ENCODE assay signal across 30 mouse cellular contexts in genomic region chr3:65577602-65578001, GRCm38 (mm10). TPM values are rescaled to one million over a fixed set of nuclear protein-coding genes. Genes with fewer than 3 reads are reported as not detected.
DNase-seq lines count a peak whose midpoint lies in the region; ATAC-seq and TF ChIP-seq lines count a peak whose summit lies in the region.
"Had no signal": no experiment of that assay in that cellular context is flagged by ENCODE, and none has a peak within 500 bp of the region (broad histone marks: within the 10 kb centered on the region; RNA-seq: fewer than 3 reads in every experiment).

No protein-coding gene starts in this region.

- no peak for TF ChIP-seq CTCF in kidney, adult 2 months (conservative IDR thresholded peaks at IDR 0.05; ENCODE audit: insufficient read depth, insufficient read length, low read depth, low read length)
- no peak for TF ChIP-seq CTCF in kidney, postnatal 0 days (IDR thresholded peaks at IDR 0.05; ENCODE audit: low read depth)
- no peak for TF ChIP-seq CTCF in lung, adult 2 months (IDR thresholded peaks at IDR 0.05; ENCODE audit: insufficient read depth, low read length)
- no peak for TF ChIP-seq CTCF in testis, adult 2 months (IDR thresholded peaks at IDR 0.05; ENCODE audit: control insufficient read depth, insufficient read depth, insufficient replicate concordance, low read depth, low read length)

- H3K36me3 ChIP-seq in kidney, adult 2 months (ENCODE audit: control insufficient read depth, insufficient read depth, low read length), result no peaks in the 10 kb centered on the region
- H3K36me3 ChIP-seq in kidney, postnatal 0 days (ENCODE audit: insufficient read depth, low read length), result no peaks in the 10 kb centered on the region
- H3K36me3 ChIP-seq in testis, adult 2 months (ENCODE audit: control insufficient read depth, insufficient read depth, low read length), result no peaks in the 10 kb centered on the region
- H3K36me3 ChIP-seq: embryonic facial prominence, embryonic 13.5 days; forebrain, embryonic 10.5 days; G1E; heart, embryonic 10.5 days; heart, embryonic 13.5 days had no signal

- H3K4me2 ChIP-seq in kidney, postnatal 0 days (ENCODE audit: low read length), result no peak overlapping the region
- H3K4me2 ChIP-seq: embryonic facial prominence, embryonic 13.5 days; forebrain, embryonic 13.5 days; heart, embryonic 13.5 days; hindbrain, embryonic 14.5 days had no signal

- H3K4me1 ChIP-seq in kidney, adult 2 months (ENCODE audit: control insufficient read depth, insufficient read depth, low read length), result no peaks in the 10 kb centered on the region
- 0 out of 2 replicates have a peak, but pooled peaks cover 3% of the 10 kb centered on the region for H3K4me1 ChIP-seq in kidney, postnatal 0 days (replicated peaks; ENCODE audit: insufficient read depth, low read length)
- H3K4me1 ChIP-seq in lung, adult 2 months (ENCODE audit: control insufficient read depth, insufficient read depth, low read length), result peaks cover 7% of the 10 kb centered on the region; the same call in 1 of the 2 replicates
- H3K4me1 ChIP-seq in testis, adult 2 months (ENCODE audit: control insufficient read depth, insufficient read depth, low read length), result peaks cover 7% of the 10 kb centered on the region
- H3K4me1 ChIP-seq: forebrain, embryonic 13.5 days; heart, embryonic 13.5 days had no signal

- 86% methylated on average over 3 of the region's 3 CpGs for WGBS in kidney, adult 2 months
- 86% methylated on average over 3 of the region's 3 CpGs for WGBS in kidney, postnatal 0 days
- 86% methylated on average over 3 of the region's 3 CpGs for WGBS in lung, adult 2 months

- no peak overlapping the region for H3K4me3 ChIP-seq in kidney, adult 2 months (ENCODE audit: insufficient read depth, low read depth, low read length)
- no peak overlapping the region for H3K4me3 ChIP-seq in kidney, postnatal 0 days (replicated peaks; ENCODE audit: low read depth, low read length)
- H3K4me3 ChIP-seq in lung, adult 2 months (replicated peaks; ENCODE audit: extremely low read depth, low read depth, low read length), result no peak overlapping the region
- H3K4me3 ChIP-seq in testis, adult 2 months (ENCODE audit: control insufficient read depth, low read depth, low read length), result peak overlapping the region; percentile 40
- H3K4me3 ChIP-seq: embryonic facial prominence, embryonic 13.5 days; forebrain, embryonic 10.5 days; forebrain, embryonic 13.5 days; heart, adult 2 months; heart, embryonic 10.5 days; heart, embryonic 13.5 days had no signal

- TF ChIP-seq POLR2A in kidney, adult 2 months (IDR thresholded peaks at IDR 0.05; ENCODE audit: low read depth, low read length), result no peak
- TF ChIP-seq POLR2A in lung, adult 2 months (IDR thresholded peaks at IDR 0.05; ENCODE audit: borderline replicate concordance, extremely low read depth, low read depth, low read length), result no peak
- no peak for TF ChIP-seq POLR2A in testis, adult 2 months (IDR thresholded peaks at IDR 0.05; ENCODE audit: control insufficient read depth, low read depth, low read length)

- H3K27me3 ChIP-seq in kidney, adult 2 months (replicated peaks; ENCODE audit: control insufficient read depth, insufficient read depth, low read length), result no peaks in the 10 kb centered on the region
- no peaks in the 10 kb centered on the region for H3K27me3 ChIP-seq in kidney, postnatal 0 days (ENCODE audit: insufficient read depth, low read length)
- H3K27me3 ChIP-seq in testis, adult 2 months (ENCODE audit: control insufficient read depth, insufficient read depth, low read length), result no peaks in the 10 kb centered on the region
- H3K27me3 ChIP-seq: CH12.LX; embryonic facial prominence, embryonic 13.5 days; forebrain, embryonic 13.5 days; heart, embryonic 13.5 days; Patski had no signal

- H3K9ac ChIP-seq in kidney, postnatal 0 days (ENCODE audit: low read depth, low read length), result no peak overlapping the region
- H3K9ac ChIP-seq: embryonic facial prominence, embryonic 13.5 days; forebrain, embryonic 13.5 days; heart, embryonic 13.5 days; hindbrain, embryonic 14.5 days had no signal

- no peaks in the 10 kb centered on the region for H3K9me3 ChIP-seq in kidney, postnatal 0 days (replicated peaks; ENCODE audit: low read length)
- H3K9me3 ChIP-seq: embryonic facial prominence, embryonic 13.5 days; forebrain, embryonic 10.5 days; forebrain, embryonic 13.5 days; G1E; heart, embryonic 10.5 days; heart, embryonic 13.5 days had no signal

- H3K27ac ChIP-seq in kidney, adult 2 months (ENCODE audit: insufficient read depth, low read depth, low read length), result no peak overlapping the region
- no peak overlapping the region for H3K27ac ChIP-seq in kidney, postnatal 0 days
- no peak overlapping the region for H3K27ac ChIP-seq in testis, adult 2 months (ENCODE audit: control insufficient read depth, insufficient read depth, low read depth, low read length)
- H3K27ac ChIP-seq: embryonic facial prominence, embryonic 13.5 days; forebrain, embryonic 10.5 days; forebrain, embryonic 13.5 days; heart, adult 2 months; heart, embryonic 10.5 days; heart, embryonic 13.5 days; hindbrain, embryonic 14.5 days had no signal

- peak; percentile 69 for ATAC-seq in kidney, postnatal 0 days (replicated peaks; ENCODE audit: low FRiP score, low read depth)
- ATAC-seq: forebrain, embryonic 13.5 days; forebrain, embryonic 16.5 days; Patski had no signal

- peak; percentile 12 for DNase-seq in kidney, adult 2 months
- no peak for DNase-seq in kidney, postnatal 4 days
- no peak for DNase-seq in kidney, postnatal 0 days (ENCODE audit: low spot score)
- DNase-seq in kidney, adult 9 months, result no peak
- DNase-seq in lung, postnatal 36 days, result peak; percentile 18
- no peak for DNase-seq in lung, adult 2 months
- no peak for DNase-seq in testis, postnatal 14 days (ENCODE audit: low spot score)
- DNase-seq: adrenal gland, adult 2 months; adrenal gland, postnatal 14 days; B cell, adult 2 months; cerebellum, adult 11 months; cerebellum, adult 2 months; cerebellum, adult 9-11 months; cerebellum, postnatal 25 days; gastrocnemius, postnatal 10 days; gastrocnemius, postnatal 36 days; heart, adult 2 months; heart, postnatal 14 days; heart, postnatal 4 days had no signal

RNA-seq across cellular contexts. Expression of gene Tiparp, which starts 49.4 kb away (rescaled TPM):
- 3.9 and 4.9 TPM in 2 replicates for polyA plus RNA-seq in kidney, adult 2 months (2012; rRNA removed)
- 17.5 and 21.3 TPM in 2 replicates for polyA plus RNA-seq in kidney, postnatal 0 days (2015; fragmentation: Nextera tagmentation; extraction: Ambion mirVana)
- 4.7 and 5.7 TPM in 2 replicates for polyA plus RNA-seq in lung, adult 2 months (2012; rRNA removed)
- 3.1 and 3.7 TPM in 2 replicates for polyA plus RNA-seq in testis, adult 2 months (2012; rRNA removed)

Comparison
In these comparisons a context has a peak if more than half of its experiments do, and no peak if none do; other contexts are left out.
1. DNase-seq: peak in kidney, adult 2 months (single experiment) and lung, postnatal 36 days (single experiment); none in kidney, postnatal 4 days (0 of 2), kidney, postnatal 0 days (single experiment), kidney, adult 9 months (single experiment), lung, adult 2 months (single experiment) and testis, postnatal 14 days (single experiment).